Mouse (Mus musculus): ENCODE data around the gene Wdhd1. TPM values are rescaled to one million over a fixed set of nuclear protein-coding genes. Genes with fewer than 3 reads are reported as not detected.
"Not testable (repeated sequence)": the region's sequence is repeated elsewhere in the genome, so short reads cannot be mapped to it uniquely, and the experiment has no call there.

The Wdhd1 gene
- 12.4 TPM for polyA plus RNA-seq (2012; fragmentation: generic; extraction: Trizol)
- long read RNA-seq, experiment 1, full-length matches to known transcripts: 1 of 4 reads
- long read RNA-seq, experiment 1, partial matches to known transcripts: 0 of 4 reads
- long read RNA-seq, experiment 1, other reads (novel, unspliced or antisense): 3 of 4 reads
- long read RNA-seq, experiment 2, full-length matches to known transcripts: 198 of 250 reads
- long read RNA-seq, experiment 2, partial matches to known transcripts: 24 of 250 reads
- long read RNA-seq, experiment 2, other reads (novel, unspliced or antisense): 28 of 250 reads

- peaks cover 86% of the 10 kb centered on the region for H3K79me2 ChIP-seq (ENCODE audit: control insufficient read depth, insufficient read depth)
Observed at GRCm38 (mm10) chr14:47276637-47277393, at the start of gene Wdhd1, which contains the start of gene Socs4. Gene Wdhd1 (minus strand): TSS chr14:47276857. Gene Socs4 (plus strand): TSS chr14:47276931.

GRCm38 (mm10) chr14:47325965-47326761 is 49.5 kb upstream of the Wdhd1 start:
- Histone ChIP-seq H3K4me3 (ENCODE audit: insufficient read depth, poor library complexity, severe bottlenecking) (no peak overlapping the region), H3K27me3 (ENCODE audit: control insufficient read depth, insufficient read depth, insufficient read length) (no peaks in the 10 kb centered on the region), H3ac (ENCODE audit: control insufficient read depth, insufficient read length, low read depth) (no peak overlapping the region), H3K36me3 (ENCODE audit: control insufficient read depth, insufficient read depth) (peaks cover 15% of the 10 kb centered on the region), H3K79me2 (ENCODE audit: control insufficient read depth, insufficient read depth) (no peaks in the 10 kb centered on the region), H3K79me3 (ENCODE audit: low read depth) (no peaks in the 10 kb centered on the region)
- TF ChIP-seq MAX (IDR thresholded peaks at IDR 0.05) (no peak), USF1 (IDR thresholded peaks at IDR 0.05; ENCODE audit: low read depth) (no peak), MYOG (IDR thresholded peaks at IDR 0.05; ENCODE audit: control insufficient read depth, extremely low read depth, insufficient read length) (no peak), CEBPB (IDR thresholded peaks at IDR 0.05; ENCODE audit: low read depth) (no peak), FOSL1 (IDR thresholded peaks at IDR 0.05; ENCODE audit: insufficient read depth, low read length, poor library complexity, severe bottlenecking) (no peak), CTCF (IDR thresholded peaks at IDR 0.05; ENCODE audit: control insufficient read depth, insufficient read depth, insufficient read length) (no peak), MYOD1 (IDR thresholded peaks at IDR 0.05; ENCODE audit: control insufficient read depth, insufficient read length, low read depth) (no peak)

More at GRCm38 (mm10) chr14:47276637-47277393, at the start of gene Wdhd1, which contains the start of gene Socs4:
- Histone ChIP-seq H3K4me3 (ENCODE audit: insufficient read depth, poor library complexity, severe bottlenecking) (peak within 1 kb of the TSS; percentile 72), H3K79me3 (ENCODE audit: low read depth) (peaks cover 76% of the 10 kb centered on the region), H3K27me3 (ENCODE audit: control insufficient read depth, insufficient read depth, insufficient read length) (no peaks in the 10 kb centered on the region), H3ac (ENCODE audit: control insufficient read depth, insufficient read length, low read depth) (peak within 1 kb of the TSS; percentile 79), H3K36me3 (ENCODE audit: control insufficient read depth, insufficient read depth) (peaks cover 43% of the 10 kb centered on the region)
- TF ChIP-seq MAX (IDR thresholded peaks at IDR 0.05): peak; percentile 81
- TF ChIP-seq MYOD1 (IDR thresholded peaks at IDR 0.05; ENCODE audit: control insufficient read depth, insufficient read length, low read depth): no peak
- no peak for TF ChIP-seq CTCF (IDR thresholded peaks at IDR 0.05; ENCODE audit: control insufficient read depth, insufficient read depth, insufficient read length)

GRCm38 (mm10) chr14:47321581-47321980 is 44.9 kb upstream of the Wdhd1 start:
- peaks cover 26% of the 10 kb centered on the region for H3K79me2 ChIP-seq (ENCODE audit: control insufficient read depth, insufficient read depth)
- H3ac ChIP-seq (ENCODE audit: control insufficient read depth, insufficient read length, low read depth); H3K79me3 ChIP-seq (ENCODE audit: low read depth); H3K27me3 ChIP-seq (ENCODE audit: control insufficient read depth, insufficient read depth, insufficient read length); H3K4me3 ChIP-seq (ENCODE audit: insufficient read depth, poor library complexity, severe bottlenecking): not testable (repeated sequence)
- H3K36me3 ChIP-seq (ENCODE audit: control insufficient read depth, insufficient read depth): peaks cover 48% of the 10 kb centered on the region

GRCm38 (mm10) chr14:47319362-47319761 is 42.7 kb upstream of the Wdhd1 start:
- H3K36me3 ChIP-seq (ENCODE audit: control insufficient read depth, insufficient read depth): peaks cover 53% of the 10 kb centered on the region
- no peaks in the 10 kb centered on the region for H3K27me3 ChIP-seq (ENCODE audit: control insufficient read depth, insufficient read depth, insufficient read length)
- no peak overlapping the region for H3K4me3 ChIP-seq (ENCODE audit: insufficient read depth, poor library complexity, severe bottlenecking)
- H3K79me3 ChIP-seq (ENCODE audit: low read depth): peaks cover 24% of the 10 kb centered on the region
- peaks cover 48% of the 10 kb centered on the region for H3K79me2 ChIP-seq (ENCODE audit: control insufficient read depth, insufficient read depth)
- no peak overlapping the region for H3ac ChIP-seq (ENCODE audit: control insufficient read depth, insufficient read length, low read depth)
- no peak for TF ChIP-seq CTCF (IDR thresholded peaks at IDR 0.05; ENCODE audit: control insufficient read depth, insufficient read depth, insufficient read length)
- no peak for TF ChIP-seq MYOD1 (IDR thresholded peaks at IDR 0.05; ENCODE audit: control insufficient read depth, insufficient read length, low read depth)
- no peak for TF ChIP-seq MAX (IDR thresholded peaks at IDR 0.05)

- Histone ChIP-seq H3K4me3 (ENCODE audit: insufficient read depth, poor library complexity, severe bottlenecking) (no peak overlapping the region), H3K79me3 (ENCODE audit: low read depth) (peaks cover 70% of the 10 kb centered on the region), H3K79me2 (ENCODE audit: control insufficient read depth, insufficient read depth) (peaks cover 93% of the 10 kb centered on the region), H3K27me3 (ENCODE audit: control insufficient read depth, insufficient read depth, insufficient read length) (no peaks in the 10 kb centered on the region), H3ac (ENCODE audit: control insufficient read depth, insufficient read length, low read depth) (no peak overlapping the region), H3K36me3 (ENCODE audit: control insufficient read depth, insufficient read depth) (peaks cover 65% of the 10 kb centered on the region)
- TF ChIP-seq CTCF (IDR thresholded peaks at IDR 0.05; ENCODE audit: control insufficient read depth, insufficient read depth, insufficient read length) (no peak), CEBPB (IDR thresholded peaks at IDR 0.05; ENCODE audit: low read depth) (no peak), MYOD1 (IDR thresholded peaks at IDR 0.05; ENCODE audit: control insufficient read depth, insufficient read length, low read depth) (no peak), FOSL1 (IDR thresholded peaks at IDR 0.05; ENCODE audit: insufficient read depth, low read length, poor library complexity, severe bottlenecking) (no peak), MAX (IDR thresholded peaks at IDR 0.05) (no peak), USF1 (IDR thresholded peaks at IDR 0.05; ENCODE audit: low read depth) (no peak), MYOG (IDR thresholded peaks at IDR 0.05; ENCODE audit: control insufficient read depth, extremely low read depth, insufficient read length) (no peak)
Observed at GRCm38 (mm10) chr14:47310342-47311181, 33.9 kb upstream of the Wdhd1 start.

All from C2C12 (cell line).